Mouse (Mus musculus) cerebellum, adult 11-12 months (tissue): Measurements from ENCODE around the gene Jtb.
A peak's percentile ranks its signal among the peaks of the same experiment; 100 is the strongest.

Experiments
- DNase-seq: peaks from one replicate; pipeline ENCODE4 v3.0.0; 2022

The Jtb gene

GRCm38 (mm10) chr3:90264687-90265033 is 33.3 kb downstream of the Jtb start:
- no peak for DNase-seq

GRCm38 (mm10) chr3:90265034-90265931 is 33.9 kb downstream of the Jtb start, which contains the start of gene Dennd4b:
TSS of gene Dennd4b (plus strand) at chr3:90265185.
- peak; percentile 91 for DNase-seq

GRCm38 (mm10) chr3:90265932-90266741 is 34.7 kb downstream of the Jtb start:
- DNase-seq = peak; percentile 77

GRCm38 (mm10) chr3:90266901-90267775 is 35.7 kb downstream of the Jtb start:
- peak; percentile 61 for DNase-seq

GRCm38 (mm10) chr3:90268190-90268589 is 36.8 kb downstream of the Jtb start:
- peak; percentile 47 for DNase-seq

GRCm38 (mm10) chr3:90268971-90269370 is 37.6 kb downstream of the Jtb start:
- DNase-seq = no peak

GRCm38 (mm10) chr3:90270784-90271183 is 39.4 kb downstream of the Jtb start:
- no peak for DNase-seq

GRCm38 (mm10) chr3:90272170-90272569 is 40.8 kb downstream of the Jtb start:
- DNase-seq = peak; percentile 29

GRCm38 (mm10) chr3:90273855-90274254 is 42.5 kb downstream of the Jtb start:
- peak; percentile 38 for DNase-seq

- DNase-seq = peak; percentile 86
Measured at GRCm38 (mm10) chr3:90275286-90275685, 43.9 kb downstream of the Jtb start.

GRCm38 (mm10) chr3:90276858-90277257 is 45.5 kb downstream of the Jtb start:
- DNase-seq = peak; percentile 71

- DNase-seq = peak; percentile 95
Measured at GRCm38 (mm10) chr3:90277793-90278192, 46.4 kb downstream of the Jtb start.

GRCm38 (mm10) chr3:90278211-90278610 is 46.8 kb downstream of the Jtb start:
- peak; percentile 57 for DNase-seq

GRCm38 (mm10) chr3:90279216-90279615 is 47.8 kb downstream of the Jtb start:
- peak; percentile 47 for DNase-seq

GRCm38 (mm10) chr3:90279743-90280142 is 48.3 kb downstream of the Jtb start:
- DNase-seq = peak; percentile 19

GRCm38 (mm10) chr3:90280708-90281107 is 49.3 kb downstream of the Jtb start:
- DNase-seq = peak; percentile 27

- no peak for DNase-seq
Measured at GRCm38 (mm10) chr3:90284150-90284549, 52.8 kb downstream of the Jtb start.
